Mouse (Mus musculus): Measurements from ENCODE around the gene Spats2l. TPM values are rescaled to one million over a fixed set of nuclear protein-coding genes. Genes with fewer than 3 reads are reported as not detected.

Spats2l gene
- polyA plus RNA-seq (2017; shearing (Covaris generic)): 1.6 TPM

GRCm38 (mm10) chr1:57774001-57774667 is at the start of gene Spats2l:
Gene Spats2l, plus strand, starts transcription at chr1:57774162.

GRCm38 (mm10) chr1:57995432-57996132 is 221.6 kb downstream of the Spats2l start, which contains the start of gene Sgo2a:
Gene Sgo2a, plus strand, starts transcription at chr1:57995971.

Other genes with a start within 250 kb of the Spats2l start
- not detected for gene Sgo2a, start 221.8 kb downstream of the Spats2l start, polyA plus RNA-seq (2017; shearing (Covaris generic))
- gene Kctd18, start 244.8 kb downstream of the Spats2l start, polyA plus RNA-seq (2017; shearing (Covaris generic)): 27.0 TPM

All from effector memory CD4-positive, alpha-beta T cell, adult 7 months (primary cell).